In the genomic region with DNA sequence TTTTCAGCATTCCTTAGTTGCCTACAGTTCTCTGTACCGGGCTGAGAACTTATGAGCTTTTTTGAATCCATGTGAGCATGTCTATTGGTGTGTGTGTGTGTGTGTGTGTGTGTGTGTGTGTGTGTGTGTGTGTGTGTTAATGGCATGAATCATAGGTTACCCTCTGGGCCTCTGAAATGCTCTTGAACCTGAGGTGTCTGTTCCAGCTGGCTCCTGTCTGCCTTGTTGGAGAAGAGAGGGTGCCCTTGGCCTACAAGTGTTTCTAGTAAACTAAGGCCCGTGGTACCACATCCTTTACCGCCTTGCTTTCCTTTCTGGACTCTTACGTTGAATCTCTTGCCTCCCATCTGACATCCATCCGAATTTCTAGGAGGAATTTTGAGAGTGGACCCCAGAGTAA, we compare ENCODE assay signal across 26 mouse cellular contexts. TPM values are rescaled to one million over a fixed set of nuclear protein-coding genes. Genes with fewer than 3 reads are reported as not detected.
DNase-seq lines count a peak whose midpoint lies in the region; ATAC-seq lines count a peak whose summit lies in the region.
"Had no signal": no experiment of that assay in that cellular context is flagged by ENCODE, and none has a peak within 500 bp of the region (broad histone marks: within the 10 kb centered on the region; RNA-seq: fewer than 3 reads in every experiment).

No protein-coding gene starts in this region.

- H3K9ac ChIP-seq in kidney, embryonic 16.5 days (replicated peaks; ENCODE audit: low read length): no peak overlapping the region
- no peak overlapping the region for H3K9ac ChIP-seq in intestine, embryonic 16.5 days (ENCODE audit: low read depth, low read length)
- H3K9ac ChIP-seq: embryonic facial prominence, embryonic 13.5 days; forebrain, embryonic 12.5 days; forebrain, embryonic 15.5 days; hindbrain, embryonic 12.5 days; hindbrain, embryonic 15.5 days had no signal

- WGBS in kidney, embryonic 16.5 days: 78% methylated on average over 5 of the region's 5 CpGs
- 73% methylated on average over 5 of the region's 5 CpGs for WGBS in intestine, embryonic 16.5 days

- H3K4me3 ChIP-seq in kidney, embryonic 16.5 days (ENCODE audit: low read length): no peak overlapping the region
- no peak overlapping the region for H3K4me3 ChIP-seq in intestine, embryonic 16.5 days (ENCODE audit: low read length)
- H3K4me3 ChIP-seq: embryonic facial prominence, embryonic 10.5 days; embryonic facial prominence, embryonic 13.5 days; erythroblast, embryonic 14.5 days; forebrain, embryonic 12.5 days; forebrain, embryonic 15.5 days; hindbrain, embryonic 12.5 days; hindbrain, embryonic 15.5 days had no signal

- H3K4me1 ChIP-seq in kidney, embryonic 16.5 days (ENCODE audit: insufficient read depth, low read length): peaks cover 11% of the 10 kb centered on the region; the same call in 1 of the 2 replicates
- H3K4me1 ChIP-seq in intestine, embryonic 16.5 days (ENCODE audit: control insufficient read depth, insufficient read depth, low read length): peaks cover 13% of the 10 kb centered on the region
- H3K4me1 ChIP-seq: forebrain, embryonic 12.5 days; forebrain, embryonic 15.5 days; hindbrain, embryonic 12.5 days; hindbrain, embryonic 15.5 days had no signal

- no peaks in the 10 kb centered on the region for H3K27me3 ChIP-seq in kidney, embryonic 16.5 days (ENCODE audit: insufficient read depth, low read length)
- H3K27me3 ChIP-seq in intestine, embryonic 16.5 days (replicated peaks; ENCODE audit: control insufficient read depth, insufficient read depth, low read length): no peaks in the 10 kb centered on the region
- H3K27me3 ChIP-seq: embryonic facial prominence, embryonic 13.5 days; forebrain, embryonic 12.5 days; forebrain, embryonic 15.5 days; hindbrain, embryonic 12.5 days; hindbrain, embryonic 15.5 days had no signal

- H3K9me3 ChIP-seq in kidney, embryonic 16.5 days (ENCODE audit: low read length): peaks cover 3% of the 10 kb centered on the region; the same call in 1 of the 2 replicates
- no peaks in the 10 kb centered on the region for H3K9me3 ChIP-seq in intestine, embryonic 16.5 days (ENCODE audit: control insufficient read depth, low read length)
- H3K9me3 ChIP-seq: embryonic facial prominence, embryonic 10.5 days; embryonic facial prominence, embryonic 13.5 days; forebrain, embryonic 12.5 days; forebrain, embryonic 15.5 days; hindbrain, embryonic 12.5 days; hindbrain, embryonic 15.5 days had no signal

- H3K36me3 ChIP-seq in kidney, embryonic 16.5 days (ENCODE audit: insufficient read depth, low read length): no peaks in the 10 kb centered on the region
- H3K36me3 ChIP-seq in intestine, embryonic 16.5 days (ENCODE audit: control insufficient read depth, insufficient read depth, low read length): no peaks in the 10 kb centered on the region
- H3K36me3 ChIP-seq: forebrain, embryonic 12.5 days; forebrain, embryonic 15.5 days; hindbrain, embryonic 12.5 days; hindbrain, embryonic 15.5 days had no signal

- 0 out of 2 replicates have a peak overlapping the region, but pooled peaks have one; percentile 9 for H3K27ac ChIP-seq in kidney, embryonic 16.5 days (ENCODE audit: low read length)
- peak overlapping the region; percentile 87 for H3K27ac ChIP-seq in intestine, embryonic 16.5 days (ENCODE audit: low read length)
- H3K27ac ChIP-seq: embryonic facial prominence, embryonic 10.5 days; embryonic facial prominence, embryonic 13.5 days; forebrain, embryonic 12.5 days; forebrain, embryonic 15.5 days; hindbrain, embryonic 12.5 days; hindbrain, embryonic 15.5 days had no signal

- DNase-seq in adrenal gland, postnatal 14 days: peak; percentile 19
- no peak for DNase-seq in adrenal gland, adult 2 months
- no peak for DNase-seq in kidney, postnatal 14 days
- peak; percentile 5 for DNase-seq in 416B (ENCODE audit: low read depth)
- DNase-seq in left cerebral cortex, postnatal 14 days (ENCODE audit: low spot score in 2 of 2): no peak
- DNase-seq in ovary, postnatal 14 days (ENCODE audit: low spot score): no peak
- DNase-seq: adrenal gland, adult 8-10 months; cerebellum, adult 11-12 months; cerebellum, adult 8-10 months; cerebellum, postnatal 10 days; cerebellum, postnatal 36 days; embryo, embryonic 11 days; gastrocnemius, postnatal 36 days; kidney, adult 11 months had no signal

- intact Hi-C loops in left cerebral cortex, postnatal 14 days (cut with DNase I): no loop called here

- H3K4me2 ChIP-seq in kidney, embryonic 16.5 days (replicated peaks; ENCODE audit: low read depth, low read length): no peak overlapping the region
- no peak overlapping the region for H3K4me2 ChIP-seq in intestine, embryonic 16.5 days (ENCODE audit: low read depth, low read length)
- H3K4me2 ChIP-seq: embryonic facial prominence, embryonic 13.5 days; forebrain, embryonic 12.5 days; forebrain, embryonic 15.5 days; hindbrain, embryonic 12.5 days; hindbrain, embryonic 15.5 days had no signal

- ATAC-seq in kidney, embryonic 16.5 days (ENCODE audit: low FRiP score, low TSS enrichment): no peak
- ATAC-seq in intestine, embryonic 16.5 days: 0 out of 2 replicates have a peak, but pooled peaks have one; percentile 24
- ATAC-seq: CD4-positive, CD25-positive, alpha-beta regulatory T cell, adult 4 months; forebrain, embryonic 15.5 days had no signal

RNA-seq across cellular contexts. Expression of a gene that starts 27.3 kb away (rescaled TPM):
- 11.7 and 14.0 TPM in 2 replicates for total RNA-seq in adrenal gland, postnatal 14 days (2021)
- 10 to 100 TPM in 1 of 2 experiments, 1 to 10 TPM in 1; 9.6 to 12.5 TPM for total RNA-seq in adrenal gland, adult 2 months (2021)
- 2.2 and 2.9 TPM in 2 replicates for polyA plus RNA-seq in adrenal gland, adult 2 months (2012; rRNA removed)
- 14.2 and 14.6 TPM in 2 replicates for polyA plus RNA-seq in kidney, embryonic 16.5 days (2015; fragmentation: Nextera tagmentation; extraction: Ambion mirVana)
- 13.5 and 15.0 TPM in 2 replicates for polyA plus RNA-seq in intestine, embryonic 16.5 days (2015; fragmentation: Nextera tagmentation; extraction: Ambion mirVana)
- 10 to 100 TPM; 20.8 to 33.7 TPM for total RNA-seq in left cerebral cortex, postnatal 14 days (2021)
- total RNA-seq: granulocyte monocyte progenitor cell, adult 5-6 weeks; MEL had no signal

RNA-seq across cellular contexts. Expression of a gene that starts 38.9 kb away (rescaled TPM):
- 75.0 and 76.9 TPM in 2 replicates for total RNA-seq in adrenal gland, postnatal 14 days (2021)
- total RNA-seq in adrenal gland, adult 2 months (2021): 10 to 100 TPM; 60.9 to 89.3 TPM
- 27.2 and 34.4 TPM in 2 replicates for polyA plus RNA-seq in adrenal gland, adult 2 months (2012; rRNA removed)
- polyA plus RNA-seq in kidney, embryonic 16.5 days (2015; fragmentation: Nextera tagmentation; extraction: Ambion mirVana): 62.1 and 65.9 TPM in 2 replicates
- polyA plus RNA-seq in intestine, embryonic 16.5 days (2015; fragmentation: Nextera tagmentation; extraction: Ambion mirVana): 39.8 and 41.7 TPM in 2 replicates
- total RNA-seq in left cerebral cortex, postnatal 14 days (2021): 10 to 100 TPM; 62.2 to 64.9 TPM

Comparison
In these comparisons a context has a peak if more than half of its experiments do, and no peak if none do; other contexts are left out.
1. DNase-seq: peak in adrenal gland, postnatal 14 days (single experiment) and 416B (single experiment); none in adrenal gland, adult 2 months (single experiment), kidney, postnatal 14 days (single experiment), left cerebral cortex, postnatal 14 days (0 of 2) and ovary, postnatal 14 days (single experiment).